Mouse (Mus musculus): ENCODE data around the gene Nkpd1. TPM values are rescaled to one million over a fixed set of nuclear protein-coding genes. Genes with fewer than 3 reads are reported as not detected.

Gene Nkpd1
- polyA plus RNA-seq, 2 experiments = 0.01 TPM; not detected in 1

DNA sequence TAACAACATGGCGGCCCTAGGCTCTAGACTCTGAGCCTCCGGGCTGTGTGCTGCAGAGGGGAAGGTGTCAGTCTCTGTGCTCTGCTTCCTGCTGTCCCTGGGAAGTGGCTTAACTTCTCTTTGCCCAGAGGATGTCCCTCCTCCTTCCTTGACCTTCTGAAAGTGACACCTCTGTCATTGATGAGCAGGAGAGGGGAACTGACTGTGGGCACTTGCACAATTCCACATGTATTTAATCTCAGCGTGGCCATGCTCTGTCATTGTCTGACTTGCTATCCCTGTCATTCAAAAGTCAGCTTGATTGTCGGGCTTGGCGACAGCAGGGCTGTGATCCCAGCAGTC, 21.5 kb upstream of the Nkpd1 start:
- 0 out of 2 replicates have a peak, but pooled peaks have one; percentile 24 for ATAC-seq (ENCODE audit: insufficient read depth)
- no peaks in the 10 kb centered on the region for H3K36me3 ChIP-seq (replicated peaks; ENCODE audit: control insufficient read depth, insufficient read depth, low read depth)
- TF ChIP-seq CTCF (IDR thresholded peaks at IDR 0.05; ENCODE audit: low read depth) = no peak
- no peak for TF ChIP-seq EP300 (IDR thresholded peaks at IDR 0.05; ENCODE audit: low read depth)
- H3K4me3 ChIP-seq (ENCODE audit: insufficient read depth in 1 of 2, low read depth in 2 of 2, low read length in 2 of 2) = no peak overlapping the region
- H3K27ac ChIP-seq = no peak overlapping the region
- H3K4me1 ChIP-seq (replicated peaks; ENCODE audit: control insufficient read depth in 2 of 2, insufficient read depth in 2 of 2, low read length in 1 of 2) = peaks cover 0 to 2% of the 10 kb centered on the region in 2 experiments; a peak in 1 of 4 replicates
- no peak overlapping the region for H3K9ac ChIP-seq (replicated peaks)
- WGBS (ENCODE audit: insufficient replicate concordance) = 60% methylated on average over 5 of the region's 5 CpGs
- H3K27me3 ChIP-seq (ENCODE audit: control insufficient read depth, insufficient read depth, low read length) = no peaks in the 10 kb centered on the region
- H3K4me2 ChIP-seq (ENCODE audit: low read depth) = no peak overlapping the region
- H3K9me3 ChIP-seq (ENCODE audit: control insufficient read depth, low read length) = no peaks in the 10 kb centered on the region
- no peak for DNase-seq (ENCODE audit: low read depth in 3 of 3, low spot score in 3 of 3)

DNA sequence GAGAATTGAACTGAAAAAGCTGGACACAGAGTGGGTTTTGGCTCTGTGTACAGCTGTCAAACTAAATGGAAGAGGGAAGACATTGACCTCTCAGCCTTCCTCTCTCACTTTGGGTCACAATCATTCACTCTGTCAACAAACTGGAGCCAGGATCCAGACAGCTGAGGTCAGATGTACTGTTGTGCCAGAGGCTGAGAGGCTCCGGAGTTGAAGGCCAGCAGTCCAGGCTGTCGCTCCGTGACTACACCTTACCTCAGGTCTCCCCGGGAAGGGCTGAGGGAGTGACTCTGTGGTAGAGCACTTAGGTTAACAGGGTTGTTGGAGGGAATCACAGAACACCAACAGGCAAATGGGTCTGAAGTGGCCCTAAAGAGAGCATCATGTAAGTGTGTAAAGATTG, 19.3 kb upstream of the Nkpd1 start:
- ATAC-seq (ENCODE audit: insufficient read depth) = no peak
- TF ChIP-seq EP300 (IDR thresholded peaks at IDR 0.05; ENCODE audit: low read depth) (no peak), CTCF (IDR thresholded peaks at IDR 0.05; ENCODE audit: low read depth) (no peak)
- Histone ChIP-seq H3K27me3 (ENCODE audit: control insufficient read depth, insufficient read depth, low read length) (no peaks in the 10 kb centered on the region), H3K9me3 (ENCODE audit: control insufficient read depth, low read length) (no peaks in the 10 kb centered on the region), H3K4me3 (ENCODE audit: insufficient read depth in 1 of 2, low read depth in 2 of 2, low read length in 2 of 2) (no peak overlapping the region), H3K36me3 (replicated peaks; ENCODE audit: control insufficient read depth, insufficient read depth, low read depth) (no peaks in the 10 kb centered on the region), H3K4me1 (replicated peaks; ENCODE audit: control insufficient read depth in 2 of 2, insufficient read depth in 2 of 2, low read length in 1 of 2) (peaks cover 0 to 2% of the 10 kb centered on the region in 2 experiments; a peak in 1 of 4 replicates), H3K27ac (no peak overlapping the region), H3K4me2 (ENCODE audit: low read depth) (no peak overlapping the region), H3K9ac (replicated peaks) (no peak overlapping the region)
- DNase-seq (ENCODE audit: low read depth in 3 of 3, low spot score in 3 of 3) = no peak
- 59% methylated on average over 4 of the region's 4 CpGs for WGBS (ENCODE audit: insufficient replicate concordance)

DNA sequence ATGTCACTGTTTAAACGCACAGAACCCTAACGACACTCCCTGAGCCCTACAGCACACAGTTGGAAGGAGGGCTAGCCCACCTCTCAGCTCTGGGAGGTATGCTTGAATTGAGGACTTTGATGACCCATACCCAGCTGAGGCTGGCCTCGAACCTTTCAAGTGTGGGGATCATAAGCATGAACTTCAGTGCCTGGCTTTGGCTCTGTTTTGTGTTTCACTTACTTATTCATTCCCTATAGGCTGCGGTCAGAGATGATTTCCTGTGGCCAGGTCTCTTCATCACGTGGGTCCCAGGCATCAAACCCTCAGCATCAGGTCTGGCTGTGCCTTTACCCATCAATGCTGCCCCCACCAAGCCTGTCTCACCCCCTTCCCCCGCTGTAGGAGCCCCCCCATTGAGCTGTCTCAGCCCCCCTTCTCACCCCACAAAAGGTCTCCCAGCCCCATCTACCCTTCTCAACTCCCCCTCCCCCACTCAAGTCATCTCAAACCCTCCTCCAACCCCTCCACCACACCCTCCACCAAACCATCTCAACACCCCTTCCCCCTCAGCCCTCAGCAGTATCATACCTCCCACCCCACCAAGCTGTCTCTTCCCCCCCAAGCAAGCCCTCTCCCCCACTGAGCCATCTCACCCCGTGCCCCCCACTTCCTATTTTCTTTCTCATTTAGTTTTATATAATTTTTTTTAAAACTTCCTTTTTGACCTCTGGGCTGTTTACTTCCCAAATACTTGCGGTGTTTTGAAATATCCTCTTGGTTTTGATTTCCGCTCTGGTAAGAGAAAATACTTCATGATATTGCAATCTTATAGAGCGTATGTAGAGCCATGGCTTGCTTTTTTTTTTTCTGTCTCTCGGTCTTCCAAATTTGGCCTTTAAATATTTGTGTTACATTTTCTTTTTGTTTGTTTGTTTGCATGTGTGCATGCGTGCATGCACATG, 16.9 kb upstream of the Nkpd1 start:
- H3K4me2 ChIP-seq (ENCODE audit: low read depth) = no peak overlapping the region
- no peak overlapping the region for H3K4me3 ChIP-seq (ENCODE audit: insufficient read depth in 1 of 2, low read depth in 2 of 2, low read length in 2 of 2)
- H3K36me3 ChIP-seq (replicated peaks; ENCODE audit: control insufficient read depth, insufficient read depth, low read depth) = no peaks in the 10 kb centered on the region
- no peaks in the 10 kb centered on the region for H3K9me3 ChIP-seq (ENCODE audit: control insufficient read depth, low read length)
- no peak overlapping the region for H3K9ac ChIP-seq (replicated peaks)
- H3K27me3 ChIP-seq (ENCODE audit: control insufficient read depth, insufficient read depth, low read length) = no peaks in the 10 kb centered on the region
- DNase-seq (ENCODE audit: low read depth in 3 of 3, low spot score in 3 of 3) (no peak), ATAC-seq (ENCODE audit: insufficient read depth) (no peak)
- H3K4me1 ChIP-seq (replicated peaks; ENCODE audit: control insufficient read depth in 2 of 2, insufficient read depth in 2 of 2, low read length in 1 of 2) = peaks cover 0 to 2% of the 10 kb centered on the region in 2 experiments; a peak in 1 of 4 replicates
- H3K27ac ChIP-seq = no peak overlapping the region
- TF ChIP-seq EP300 (IDR thresholded peaks at IDR 0.05; ENCODE audit: low read depth) = no peak
- no peak for TF ChIP-seq CTCF (IDR thresholded peaks at IDR 0.05; ENCODE audit: low read depth)
- WGBS (ENCODE audit: insufficient replicate concordance) = 37% methylated on average over 12 of the region's 12 CpGs

DNA sequence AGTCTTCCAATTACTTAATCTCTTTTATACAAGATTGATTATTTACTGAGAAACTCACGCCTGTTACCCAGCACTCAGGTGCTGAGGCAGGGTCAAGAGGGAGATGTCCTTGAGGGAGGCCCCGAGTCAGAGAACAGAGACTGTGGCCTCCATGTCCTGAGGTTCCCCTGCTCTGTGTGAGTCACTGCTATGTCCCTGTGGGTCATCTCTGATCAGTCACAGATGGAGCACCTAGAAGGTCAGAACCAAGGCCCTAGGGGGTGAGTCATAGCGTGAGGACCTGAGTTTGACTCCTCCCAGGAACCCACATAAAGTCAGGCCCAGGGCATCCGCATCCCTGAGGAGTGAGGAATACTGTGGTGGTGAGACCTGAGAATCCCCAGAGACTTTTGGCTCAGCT, 16.0 kb upstream of the Nkpd1 start:
- Histone ChIP-seq H3K27ac (no peak overlapping the region), H3K36me3 (replicated peaks; ENCODE audit: control insufficient read depth, insufficient read depth, low read depth) (no peaks in the 10 kb centered on the region), H3K27me3 (ENCODE audit: control insufficient read depth, insufficient read depth, low read length) (no peaks in the 10 kb centered on the region), H3K9ac (replicated peaks) (no peak overlapping the region), H3K4me3 (ENCODE audit: insufficient read depth in 1 of 2, low read depth in 2 of 2, low read length in 2 of 2) (no peak overlapping the region), H3K9me3 (ENCODE audit: control insufficient read depth, low read length) (no peaks in the 10 kb centered on the region), H3K4me2 (ENCODE audit: low read depth) (no peak overlapping the region), H3K4me1 (replicated peaks; ENCODE audit: control insufficient read depth in 2 of 2, insufficient read depth in 2 of 2, low read length in 1 of 2) (peaks cover 0 to 2% of the 10 kb centered on the region in 2 experiments; a peak in 1 of 4 replicates)
- DNase-seq (ENCODE audit: low read depth in 3 of 3, low spot score in 3 of 3) (no peak), ATAC-seq (ENCODE audit: insufficient read depth) (no peak)
- TF ChIP-seq EP300 (IDR thresholded peaks at IDR 0.05; ENCODE audit: low read depth) (no peak), CTCF (IDR thresholded peaks at IDR 0.05; ENCODE audit: low read depth) (no peak)
- 72% methylated on average over 4 of the region's 4 CpGs for WGBS (ENCODE audit: insufficient replicate concordance)

DNA sequence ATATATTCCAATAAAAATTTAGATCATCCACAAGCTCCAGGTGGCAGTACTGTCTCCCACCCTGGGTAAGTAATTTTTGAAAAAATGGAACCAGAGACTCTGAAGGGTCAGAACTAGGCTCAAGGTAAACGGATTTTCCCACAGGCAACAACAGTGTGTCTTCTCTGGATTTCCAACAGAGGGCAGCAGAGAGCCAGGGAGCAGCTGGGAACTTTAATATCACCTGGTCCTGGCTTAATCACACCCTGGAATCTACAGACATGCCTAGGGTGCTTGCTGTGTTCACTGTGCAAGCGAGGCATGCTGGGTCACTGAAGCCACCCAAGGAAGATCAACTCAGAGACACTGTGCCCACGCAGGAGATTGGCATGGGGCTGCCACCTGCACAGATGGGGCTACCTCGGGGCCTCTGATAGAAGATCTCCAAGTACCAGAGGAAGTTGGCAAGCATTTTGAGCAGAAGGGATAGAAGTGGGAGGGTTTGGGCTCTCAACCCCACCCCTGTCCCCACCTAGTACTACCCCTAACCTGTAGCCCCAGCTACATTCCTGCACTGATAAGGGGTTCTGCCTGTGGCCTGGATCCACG, 14.1 kb upstream of the Nkpd1 start:
- Histone ChIP-seq H3K4me3 (ENCODE audit: insufficient read depth in 1 of 2, low read depth in 2 of 2, low read length in 2 of 2) (no peak overlapping the region), H3K9ac (replicated peaks) (no peak overlapping the region), H3K27me3 (ENCODE audit: control insufficient read depth, insufficient read depth, low read length) (no peaks in the 10 kb centered on the region), H3K36me3 (replicated peaks; ENCODE audit: control insufficient read depth, insufficient read depth, low read depth) (no peaks in the 10 kb centered on the region), H3K9me3 (ENCODE audit: control insufficient read depth, low read length) (no peaks in the 10 kb centered on the region), H3K4me1 (replicated peaks; ENCODE audit: control insufficient read depth in 2 of 2, insufficient read depth in 2 of 2, low read length in 1 of 2) (peaks cover 4 to 8% of the 10 kb centered on the region in 2 experiments; a peak in 3 of 4 replicates), H3K4me2 (ENCODE audit: low read depth) (no peak overlapping the region), H3K27ac (no peak overlapping the region)
- DNase-seq (ENCODE audit: low read depth in 3 of 3, low spot score in 3 of 3) (peak in 2 of 3 experiments; percentile 42 to 47), ATAC-seq (ENCODE audit: insufficient read depth) (no peak)
- 26% methylated on average over 5 of the region's 5 CpGs for WGBS (ENCODE audit: insufficient replicate concordance)
- TF ChIP-seq CTCF (IDR thresholded peaks at IDR 0.05; ENCODE audit: low read depth) (peak; percentile 95), EP300 (IDR thresholded peaks at IDR 0.05; ENCODE audit: low read depth) (no peak)

Measured in liver, embryonic 14.5 days (tissue).